Mouse (Mus musculus) spleen, adult 2 months (tissue): Measurements from ENCODE around the gene Mybpc3. TPM values are rescaled to one million over a fixed set of nuclear protein-coding genes. Genes with fewer than 3 reads are reported as not detected.
A peak's percentile ranks its signal among the peaks of the same experiment; 100 is the strongest.

ENCODE experiments used
- DNase-seq, 2 experiments: peaks; one replicate each; pipeline versions ENCODE4 v3.0.0 to v3.0.0-alpha.2; 2012 to 2021; ENCODE audit warnings: low spot score in 2 of 2, low read depth in 1 of 2
- H3K27ac ChIP-seq: fragments of 200-500 bp; 2 replicates; pipeline ENCODE4 v1.5.1; 2012; ENCODE audit warnings: low read length, inconsistent platforms; ENCODE audit not compliant: insufficient read depth
- H3K27me3 ChIP-seq: fragments of 200-500 bp; 2 replicates; pipeline ENCODE4 v1.6.1; 2012; ENCODE audit warnings: mild to moderate bottlenecking, moderate library complexity, low read length, inconsistent platforms; ENCODE audit not compliant: control insufficient read depth, insufficient read depth
- H3K36me3 ChIP-seq: fragments of 200-500 bp; 2 replicates; pipeline ENCODE4 v1.6.1; 2012; ENCODE audit warnings: mild to moderate bottlenecking, low read length, inconsistent platforms; ENCODE audit not compliant: control insufficient read depth, insufficient read depth
- H3K4me1 ChIP-seq: fragments of 200-500 bp; 2 replicates; pipeline ENCODE4 v1.6.1; 2011; ENCODE audit warnings: inconsistent platforms; ENCODE audit not compliant: control insufficient read depth, insufficient read depth, insufficient read length
- H3K4me3 ChIP-seq: fragments of 200-500 bp; 2 replicates; pipeline ENCODE4 v1.5.1; 2011; ENCODE audit warnings: mild to moderate bottlenecking, inconsistent platforms; ENCODE audit not compliant: insufficient read depth, insufficient read length; ENCODE audit errors: extremely low read depth
- CTCF ChIP-seq: fragments of 200-500 bp; IDR thresholded peaks from 2 replicates; pipeline ENCODE4 v1.5.1; 2011; ENCODE audit warnings: mild to moderate bottlenecking, inconsistent platforms; ENCODE audit not compliant: insufficient read depth, insufficient read length, insufficient replicate concordance; ENCODE audit errors: extremely low read depth
- POLR2A ChIP-seq: fragments of 200-500 bp; IDR thresholded peaks from 2 replicates; pipeline ENCODE4 v1.6.1; 2011; ENCODE audit warnings: low read depth, low read length, inconsistent platforms
- WGBS: fragments of 180-500 bp; shearing (Covaris S2); methylation state at CpG from one replicate; pipeline ENCODE4 v1.1.7; 2018; 5-methylcytosine and 5-hydroxymethylcytosine counted together
- polyA plus RNA-seq: library from polyadenylated mRNA; depleted of rRNA; stranded (reverse); fragments of >200 nt; gene quantifications from 2 replicates; pipeline ENCODE4 v1.2.3, GENCODE M21; 2012

Mybpc3 gene
- polyA plus RNA-seq, 1 experiment: 0.50 TPM

DNA sequence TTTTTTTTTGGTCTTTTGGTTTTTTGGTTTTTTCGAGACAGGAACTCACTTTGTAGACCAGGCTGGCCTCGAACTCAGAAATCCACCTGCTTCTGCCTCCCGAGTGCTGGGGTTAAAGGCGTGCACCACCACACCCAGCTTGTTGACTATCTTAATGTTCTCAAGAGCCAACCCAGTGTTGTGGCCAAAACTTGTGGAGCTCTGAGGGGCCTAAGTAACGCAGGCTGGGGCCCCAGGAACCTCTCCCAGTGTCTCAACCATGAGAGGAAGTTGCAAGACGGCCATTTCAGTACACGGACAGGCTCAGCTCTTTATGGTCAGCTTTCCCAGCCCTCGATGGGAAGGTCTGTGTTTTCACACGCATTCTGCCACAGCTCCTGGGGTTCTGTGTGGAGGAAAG is 29.0 kb upstream of the Mybpc3 start:
- 57% methylated on average over 9 of the region's 9 CpGs for WGBS
- no peak for DNase-seq
- TF ChIP-seq POLR2A (no peak), CTCF (no peak)
- Histone ChIP-seq H3K4me3 (no peak overlapping the region), H3K4me1 (peaks cover 19% of the 10 kb centered on the region; the same call in 1 of the 2 replicates), H3K27me3 (no peaks in the 10 kb centered on the region), H3K27ac (peak overlapping the region; percentile 69), H3K36me3 (no peaks in the 10 kb centered on the region)

DNA sequence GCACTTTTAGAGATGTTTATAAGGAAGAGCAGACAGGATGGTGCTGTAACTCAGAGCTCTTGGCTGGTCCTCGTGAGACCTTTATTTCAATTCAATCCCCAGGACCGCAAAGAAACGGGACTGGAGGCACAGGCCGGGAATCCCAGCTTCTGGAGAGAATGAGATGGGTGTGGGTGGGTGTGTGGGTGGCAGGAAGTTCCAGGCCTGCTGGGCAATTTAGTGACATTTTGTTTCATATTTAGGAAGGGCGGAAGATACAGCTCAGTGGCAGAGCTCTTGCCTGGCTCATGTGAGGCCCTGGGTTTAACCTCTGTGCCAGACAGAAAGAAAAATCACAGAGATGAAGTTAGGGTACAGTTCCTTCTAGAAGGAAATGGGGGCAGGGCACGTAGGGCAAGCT is 27.7 kb upstream of the Mybpc3 start:
- peak overlapping the region; percentile 25; the same call in 1 of the 2 replicates for H3K27ac ChIP-seq
- no peaks in the 10 kb centered on the region for H3K36me3 ChIP-seq
- no peak for DNase-seq
- H3K4me1 ChIP-seq: peaks cover 19% of the 10 kb centered on the region; the same call in 1 of the 2 replicates
- H3K4me3 ChIP-seq: no peak overlapping the region
- 65% methylated on average over 6 of the region's 6 CpGs for WGBS
- no peaks in the 10 kb centered on the region for H3K27me3 ChIP-seq
- TF ChIP-seq CTCF (no peak), POLR2A (no peak)

DNA sequence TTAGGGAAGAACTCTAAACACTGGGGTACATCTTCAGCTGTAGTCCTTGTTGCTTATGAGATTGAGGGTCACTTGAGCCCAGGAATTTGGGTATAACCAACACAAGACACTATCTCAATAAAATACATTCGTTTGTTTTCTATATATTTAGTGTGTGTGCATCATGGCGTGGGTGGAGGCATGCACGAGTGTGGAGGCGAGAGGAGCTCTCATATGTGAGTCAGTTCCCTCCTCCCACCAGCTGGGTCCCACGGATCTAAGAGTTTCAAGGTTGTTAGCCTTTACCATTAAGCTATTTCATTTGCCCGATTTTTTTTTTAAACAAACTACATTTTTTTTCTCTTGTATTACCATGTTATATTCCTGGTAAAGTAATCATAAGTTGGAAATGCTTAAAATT is 27.1 kb upstream of the Mybpc3 start:
- no peak overlapping the region for H3K4me3 ChIP-seq
- H3K36me3 ChIP-seq: no peaks in the 10 kb centered on the region
- 82% methylated on average over 6 of the region's 6 CpGs for WGBS
- no peaks in the 10 kb centered on the region for H3K27me3 ChIP-seq
- TF ChIP-seq POLR2A (no peak), CTCF (no peak)
- no peak overlapping the region for H3K27ac ChIP-seq
- H3K4me1 ChIP-seq: peaks cover 20% of the 10 kb centered on the region; the same call in 1 of the 2 replicates
- no peak for DNase-seq

DNA sequence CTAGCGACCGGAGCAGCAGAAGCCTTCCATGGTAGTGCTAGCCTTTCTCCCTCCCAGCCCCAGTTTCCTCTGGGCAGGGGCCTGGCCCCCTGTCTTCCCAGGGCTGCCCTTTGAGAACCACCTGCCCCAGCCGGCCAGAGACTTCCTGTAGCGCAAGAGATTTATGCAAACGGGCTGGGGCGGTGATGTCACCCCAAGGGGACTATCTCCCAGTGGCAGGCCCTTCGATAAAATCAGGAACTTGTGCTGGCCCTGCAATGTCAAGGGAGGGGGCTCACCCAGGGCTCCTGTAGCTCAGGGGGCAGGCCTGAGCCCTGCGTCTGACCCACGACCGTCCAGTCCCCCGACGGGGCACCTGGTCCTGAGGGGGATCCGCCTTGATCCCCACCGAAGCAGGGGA is 21.4 kb upstream of the Mybpc3 start:
- Histone ChIP-seq H3K27ac (peak overlapping the region; percentile 97), H3K4me1 (peaks cover 10% of the 10 kb centered on the region; the same call in 1 of the 2 replicates), H3K4me3 (peak overlapping the region; percentile 71), H3K36me3 (peaks cover 12% of the 10 kb centered on the region), H3K27me3 (no peaks in the 10 kb centered on the region)
- 22% methylated on average over 14 of the region's 14 CpGs for WGBS
- peak; percentile 68 to 83 for DNase-seq
- TF ChIP-seq POLR2A (peak; percentile 44), CTCF (0 out of 2 replicates have a peak, but pooled peaks have one; percentile 1)

DNA sequence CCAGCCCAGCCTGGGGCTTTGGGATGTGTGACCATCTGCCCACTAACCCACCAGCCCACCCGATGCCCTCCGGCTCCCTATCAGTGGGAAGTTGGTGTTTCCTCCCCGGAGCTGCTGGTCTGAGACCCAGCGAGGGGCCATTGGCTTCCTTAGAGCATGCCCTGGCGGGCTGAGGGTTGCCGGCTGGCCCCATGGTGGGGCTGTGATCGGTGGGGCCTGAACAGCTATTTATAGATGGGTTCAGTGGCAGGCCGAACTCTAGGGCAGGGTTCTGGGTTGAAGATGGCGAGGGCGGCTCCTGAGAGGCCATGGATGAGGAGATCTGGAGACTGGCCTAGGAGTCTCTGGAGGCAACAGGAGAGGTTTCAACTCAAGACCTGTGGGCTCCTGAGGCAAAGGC is 20.9 kb upstream of the Mybpc3 start:
- 24% methylated on average over 10 of the region's 10 CpGs for WGBS
- DNase-seq: peak in 1 of 2 experiments; percentile 52
- H3K27me3 ChIP-seq: no peaks in the 10 kb centered on the region
- H3K4me3 ChIP-seq: peak overlapping the region; percentile 71
- no peak for TF ChIP-seq CTCF
- TF ChIP-seq POLR2A: no peak
- peaks cover 10% of the 10 kb centered on the region; the same call in 1 of the 2 replicates for H3K4me1 ChIP-seq
- peaks cover 14% of the 10 kb centered on the region for H3K36me3 ChIP-seq
- peak overlapping the region; percentile 97 for H3K27ac ChIP-seq

DNA sequence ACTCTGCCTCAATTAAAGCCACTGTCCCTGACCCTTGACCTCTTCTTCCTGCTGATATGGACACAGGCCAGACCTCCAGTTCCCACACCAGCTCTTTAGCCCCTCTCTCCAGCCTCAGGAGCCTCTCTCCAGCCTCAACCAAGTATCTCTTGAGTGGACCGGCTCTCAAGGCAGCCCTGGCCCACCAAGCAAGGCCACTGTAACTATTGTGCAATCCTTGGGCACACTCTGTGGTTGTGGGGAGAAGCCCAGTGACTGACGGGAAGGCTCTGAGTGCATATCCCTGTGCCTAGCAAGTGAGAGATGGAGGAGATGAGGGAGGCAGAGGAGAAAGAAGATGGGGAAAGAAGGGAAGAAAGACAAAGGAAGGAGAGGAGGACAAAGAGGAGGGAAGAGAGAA is 19.8 kb upstream of the Mybpc3 start:
- no peak for DNase-seq

DNA sequence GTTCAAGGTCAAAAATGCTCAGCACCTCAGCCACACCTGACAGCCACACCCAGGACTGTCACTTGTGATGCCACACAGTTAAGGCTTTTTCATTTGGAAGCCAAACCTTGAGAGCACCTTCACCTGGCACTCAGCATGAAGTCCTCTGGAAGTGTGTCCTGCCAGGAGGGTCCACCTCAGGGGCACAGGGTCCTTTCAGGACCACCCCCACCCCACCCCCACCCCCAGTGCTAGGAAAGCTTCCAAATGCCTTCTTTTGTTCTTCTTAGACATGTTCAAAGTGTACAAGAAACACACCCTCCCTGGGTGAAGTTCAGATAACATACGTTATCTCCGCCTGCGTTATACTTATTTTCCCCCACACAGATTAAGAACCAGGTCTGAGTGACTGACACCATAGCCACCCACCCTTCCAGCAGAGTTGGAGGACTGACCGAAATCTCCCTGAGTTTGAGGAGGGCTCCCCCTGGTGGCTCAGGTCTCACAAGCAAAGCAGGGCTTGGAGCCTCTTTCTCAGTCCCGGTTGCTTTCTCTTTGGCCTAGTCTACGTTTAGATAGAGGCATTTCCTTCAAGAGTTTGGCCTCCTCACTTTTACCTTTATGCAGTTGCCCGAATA is 16.7 kb upstream of the Mybpc3 start:
- peak; percentile 76 to 90 for DNase-seq
- Histone ChIP-seq H3K4me3 (no peak overlapping the region), H3K4me1 (peaks cover 5% of the 10 kb centered on the region; the same call in 1 of the 2 replicates), H3K27me3 (no peaks in the 10 kb centered on the region), H3K27ac (no peak overlapping the region), H3K36me3 (peaks cover 16% of the 10 kb centered on the region)
- 12% methylated on average over 7 of the region's 7 CpGs for WGBS
- TF ChIP-seq POLR2A (no peak), CTCF (peak; percentile 97)

More for the DNA sequence above, 19.8 kb upstream of the Mybpc3 start:
- H3K4me3 ChIP-seq: peak overlapping the region; percentile 71
- H3K4me1 ChIP-seq: peaks cover 10% of the 10 kb centered on the region; the same call in 1 of the 2 replicates
- no peaks in the 10 kb centered on the region for H3K27me3 ChIP-seq
- TF ChIP-seq POLR2A: no peak
- TF ChIP-seq CTCF: no peak
- 40% methylated on average over 2 of the region's 2 CpGs for WGBS
- H3K36me3 ChIP-seq: peaks cover 14% of the 10 kb centered on the region
- peak overlapping the region; percentile 97 for H3K27ac ChIP-seq
